8 mouse cellular contexts compared by ENCODE assay signal in the genomic region with DNA sequence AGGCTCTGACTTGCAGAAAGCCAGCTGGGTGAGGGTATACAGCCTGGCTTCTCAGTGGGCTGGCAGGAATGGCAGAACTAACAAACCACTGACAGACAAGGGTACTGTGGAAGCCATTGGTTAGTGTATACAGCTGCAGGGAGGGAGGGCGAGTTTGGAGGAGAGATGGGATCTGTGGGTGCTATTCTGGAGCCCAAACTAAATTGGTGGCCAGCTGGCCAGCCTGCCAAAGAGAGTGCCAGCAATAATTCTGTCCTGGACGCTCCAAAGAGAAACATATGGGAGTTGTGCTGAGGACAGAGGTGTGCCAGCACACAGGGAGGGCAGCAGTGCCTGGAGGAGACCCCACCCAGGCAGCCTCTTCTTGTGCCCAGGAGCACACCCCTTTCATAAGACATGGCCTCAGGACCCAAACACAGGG. TPM values are rescaled to one million over a fixed set of nuclear protein-coding genes. Genes with fewer than 3 reads are reported as not detected.
DNase-seq lines count a peak whose midpoint lies in the region; ATAC-seq and TF ChIP-seq lines count a peak whose summit lies in the region.

No protein-coding gene starts in this region.

- H3K27ac ChIP-seq in forebrain, embryonic 14.5 days (ENCODE audit: low read depth, low read length): peak overlapping the region; percentile 46; the same call in 1 of the 2 replicates
- H3K27ac ChIP-seq in hindbrain, embryonic 16.5 days (ENCODE audit: low read depth, low read length): peak overlapping the region; percentile 49; the same call in 1 of the 2 replicates
- peak overlapping the region; percentile 39 for H3K27ac ChIP-seq in midbrain, postnatal 0 days (ENCODE audit: low read depth, low read length)

- H3K4me2 ChIP-seq in forebrain, embryonic 14.5 days (ENCODE audit: low read length): no peak overlapping the region
- H3K4me2 ChIP-seq in hindbrain, embryonic 16.5 days (ENCODE audit: low read length): no peak overlapping the region
- H3K4me2 ChIP-seq in midbrain, postnatal 0 days (ENCODE audit: low read depth, low read length, poor library complexity, severe bottlenecking): no peak overlapping the region

- ATAC-seq in forebrain, embryonic 14.5 days: peak; percentile 32; the same call in 1 of the 2 replicates
- peak; percentile 63; the same call in 1 of the 2 replicates for ATAC-seq in hindbrain, embryonic 16.5 days
- ATAC-seq in midbrain, postnatal 0 days (ENCODE audit: low FRiP score): no peak

- H3K27me3 ChIP-seq in forebrain, embryonic 14.5 days (replicated peaks; ENCODE audit: control insufficient read depth, insufficient read depth, low read length): no peaks in the 10 kb centered on the region
- H3K27me3 ChIP-seq in hindbrain, embryonic 16.5 days (replicated peaks; ENCODE audit: control insufficient read depth, insufficient read depth, low read length): no peaks in the 10 kb centered on the region
- no peaks in the 10 kb centered on the region for H3K27me3 ChIP-seq in midbrain, postnatal 0 days (ENCODE audit: insufficient read depth, low read length)

- H3K9me3 ChIP-seq in forebrain, embryonic 14.5 days (replicated peaks; ENCODE audit: control insufficient read depth, low read length): no peaks in the 10 kb centered on the region
- no peaks in the 10 kb centered on the region for H3K9me3 ChIP-seq in hindbrain, embryonic 16.5 days (ENCODE audit: control insufficient read depth, low read length)
- H3K9me3 ChIP-seq in midbrain, postnatal 0 days (ENCODE audit: low read length): no peaks in the 10 kb centered on the region

- WGBS in forebrain, embryonic 14.5 days: 73% methylated on average over 2 of the region's 2 CpGs
- WGBS in hindbrain, embryonic 16.5 days: 60% methylated on average over 2 of the region's 2 CpGs
- 69% methylated on average over 2 of the region's 2 CpGs for WGBS in midbrain, postnatal 0 days

- TF ChIP-seq CTCF in midbrain, postnatal 0 days (IDR thresholded peaks at IDR 0.05): no peak

- peak; percentile 45 to 55 for DNase-seq in layer of hippocampus, postnatal 14 days (ENCODE audit: low spot score in 2 of 2)
- DNase-seq in layer of hippocampus, postnatal 25 days (ENCODE audit: extremely low spot score in 1 of 2, low spot score in 1 of 2): no peak
- DNase-seq in forebrain, embryonic 14.5 days (ENCODE audit: low spot score): no peak
- peak; percentile 55 for DNase-seq in midbrain, postnatal 0 days (ENCODE audit: low spot score)
- DNase-seq in c-Kit-positive CD71-positive TER-119-positive erythroid progenitor cells, embryonic 14.5 days (ENCODE audit: low spot score): no peak
- no peak for DNase-seq in cerebellum, adult 9-11 months
- DNase-seq in urinary bladder, adult 2 months (ENCODE audit: low spot score): no peak

- H3K4me3 ChIP-seq in forebrain, embryonic 14.5 days (ENCODE audit: low read depth, low read length): no peak overlapping the region
- H3K4me3 ChIP-seq in hindbrain, embryonic 16.5 days (ENCODE audit: low read length): no peak overlapping the region
- no peak overlapping the region for H3K4me3 ChIP-seq in midbrain, postnatal 0 days (ENCODE audit: low read depth, low read length)

- H3K9ac ChIP-seq in forebrain, embryonic 14.5 days (ENCODE audit: low read length): no peak overlapping the region
- peak overlapping the region; percentile 33 for H3K9ac ChIP-seq in hindbrain, embryonic 16.5 days (ENCODE audit: low read depth, low read length)
- H3K9ac ChIP-seq in midbrain, postnatal 0 days (replicated peaks; ENCODE audit: low read length, poor library complexity, severe bottlenecking): no peak overlapping the region

- H3K4me1 ChIP-seq in forebrain, embryonic 14.5 days (ENCODE audit: control insufficient read depth, insufficient read depth, low read length): no peaks in the 10 kb centered on the region
- H3K4me1 ChIP-seq in hindbrain, embryonic 16.5 days (ENCODE audit: control insufficient read depth, insufficient read depth, low read depth, low read length): peaks cover 8% of the 10 kb centered on the region
- no peaks in the 10 kb centered on the region for H3K4me1 ChIP-seq in midbrain, postnatal 0 days (ENCODE audit: insufficient read depth, low read length)

- peaks cover 17% of the 10 kb centered on the region; the same call in 1 of the 2 replicates for H3K36me3 ChIP-seq in forebrain, embryonic 14.5 days (ENCODE audit: control insufficient read depth, insufficient read depth, low read length)
- H3K36me3 ChIP-seq in hindbrain, embryonic 16.5 days (ENCODE audit: control insufficient read depth, insufficient read depth, low read length): no peaks in the 10 kb centered on the region
- H3K36me3 ChIP-seq in midbrain, postnatal 0 days (ENCODE audit: insufficient read depth, low read length): peaks cover 14% of the 10 kb centered on the region

RNA-seq across cellular contexts. Expression of gene 2510009E07Rik, which starts 50.8 kb away (rescaled TPM):
- total RNA-seq in layer of hippocampus, postnatal 14 days (2021): 10 to 100 TPM; 47.3 to 58.4 TPM
- total RNA-seq in layer of hippocampus, postnatal 25 days (2021): 10 to 100 TPM; 39.4 to 43.1 TPM
- polyA plus RNA-seq in forebrain, embryonic 14.5 days (2014; fragmentation: Nextera tagmentation; extraction: Ambion mirVana): 26.2 and 33.1 TPM in 2 replicates
- polyA plus RNA-seq in hindbrain, embryonic 16.5 days (2015; fragmentation: Nextera tagmentation; extraction: Ambion mirVana): 42.6 and 47.6 TPM in 2 replicates
- total RNA-seq in midbrain, postnatal 0 days (2014; rRNA removed): 48.1 and 48.7 TPM in 2 replicates
- 36.0 and 37.0 TPM in 2 replicates for polyA plus RNA-seq in midbrain, postnatal 0 days (2015; fragmentation: Nextera tagmentation; extraction: Ambion mirVana)
- polyA plus RNA-seq in urinary bladder, adult 2 months (2012; rRNA removed): 14.1 and 18.9 TPM in 2 replicates

Comparison
In these comparisons a context has a peak if more than half of its experiments do, and no peak if none do; other contexts are left out.
1. DNase-seq: peak in layer of hippocampus, postnatal 14 days (2 of 2) and midbrain, postnatal 0 days (single experiment); none in layer of hippocampus, postnatal 25 days (0 of 2), forebrain, embryonic 14.5 days (single experiment), c-Kit-positive CD71-positive TER-119-positive erythroid progenitor cells, embryonic 14.5 days (single experiment), cerebellum, adult 9-11 months (single experiment) and urinary bladder, adult 2 months (single experiment).
2. Peak in every context shown above with its lines, with median percentiles within 50 percentile points of each other: H3K27ac ChIP-seq.